Mouse (Mus musculus): ENCODE results near the gene Olfr782.
"Not testable (repeated sequence)": the region's sequence is repeated elsewhere in the genome, so short reads cannot be mapped to it uniquely, and the experiment has no call there.

The Olfr782 gene

GRCm38 (mm10) chr10:129348550-129348949, at the start of gene Olfr782:
Gene Olfr782, plus strand, starts transcription at chr10:129348850.
- DNase-seq (ENCODE audit: low spot score), result no peak

- DNase-seq (ENCODE audit: low spot score), result not testable (repeated sequence)
Observed at GRCm38 (mm10) chr10:129312973-129313372, 35.7 kb upstream of the Olfr782 start.

DNA sequence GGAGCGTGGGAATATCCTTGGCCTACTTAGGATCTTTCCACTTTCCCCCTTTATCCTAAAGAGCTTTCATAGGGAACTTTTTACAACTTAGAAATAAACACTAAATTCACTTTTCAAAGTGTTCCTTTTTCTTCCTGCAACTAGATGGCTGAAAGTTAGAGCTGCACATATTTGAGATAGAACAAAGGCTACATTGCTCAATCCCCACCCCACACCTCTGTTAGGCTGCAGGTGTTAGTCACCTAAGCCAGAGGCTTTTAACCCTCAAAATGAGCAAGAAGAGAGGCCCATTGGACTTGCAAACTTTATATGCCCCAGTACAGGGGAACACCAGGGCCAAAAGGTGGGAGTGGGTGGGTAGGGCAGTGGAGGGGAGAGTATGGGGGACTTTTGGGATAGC, 35.1 kb upstream of the Olfr782 start:
- not testable (repeated sequence) for DNase-seq (ENCODE audit: low spot score)

DNA sequence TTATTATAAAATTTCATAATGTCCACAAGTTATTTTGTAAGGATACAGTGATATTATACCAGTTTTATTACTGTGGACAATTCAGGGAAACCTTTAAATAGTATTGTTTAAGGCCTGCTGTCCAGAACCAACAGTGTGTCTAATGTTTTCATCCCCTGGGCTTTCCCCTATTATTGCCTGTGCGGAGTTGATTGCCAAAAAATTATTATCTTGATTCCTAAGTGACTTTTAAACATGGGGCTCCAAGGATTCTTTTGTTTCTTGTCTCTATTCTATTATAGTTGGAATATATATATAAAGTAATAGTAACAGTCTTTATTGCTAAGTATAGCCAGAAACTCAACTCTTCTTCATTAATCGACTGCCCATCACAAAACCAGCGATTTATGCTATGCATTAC, 30.8 kb upstream of the Olfr782 start, which contains the start of gene Olfr780:
Gene Olfr780 (plus strand): TSS at position 301 of the 400 bp plus-strand sequence.
- no peak for DNase-seq (ENCODE audit: low spot score)

DNA sequence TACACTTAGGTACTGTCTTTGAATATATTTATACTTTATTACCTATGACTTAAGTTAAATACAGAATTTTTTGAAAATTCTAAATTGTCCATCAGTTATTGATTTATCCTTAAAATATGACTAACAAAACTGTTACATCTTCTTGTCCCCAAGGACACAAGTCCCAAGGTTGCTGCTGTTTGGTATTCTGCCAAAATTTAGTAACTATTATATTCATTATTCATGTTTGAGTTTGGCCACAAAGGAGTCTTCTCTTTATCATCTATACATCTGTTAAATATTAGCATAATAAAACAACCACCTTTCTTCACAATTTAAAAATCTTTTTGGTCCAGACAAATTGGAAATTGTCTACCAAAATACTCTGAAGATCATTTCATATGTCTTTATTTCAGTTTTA, 20.1 kb upstream of the Olfr782 start, which contains the start of gene Olfr781:
Gene Olfr781 (plus strand): TSS at position 301 of the 400 bp plus-strand sequence.
- no peak for DNase-seq (ENCODE audit: low spot score)

DNA sequence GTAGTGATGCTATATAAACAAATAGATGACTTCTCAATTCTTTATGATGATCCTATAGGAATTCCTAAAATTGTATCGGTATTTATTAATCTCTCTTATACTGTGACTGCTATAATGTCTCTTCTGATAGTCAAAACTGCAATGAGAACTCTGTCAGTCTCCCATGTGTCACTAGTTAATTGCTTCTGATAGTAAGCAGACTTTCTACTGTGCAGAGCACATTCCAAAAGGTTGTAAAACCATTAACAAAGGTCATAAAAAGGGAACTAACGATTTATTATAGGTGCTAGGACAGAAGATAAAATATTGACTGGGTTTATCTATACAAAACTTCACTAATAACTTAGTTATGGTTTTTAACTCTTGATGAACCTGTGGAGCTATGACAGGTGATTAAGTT, 3.8 kb downstream of the Olfr782 start:
- DNase-seq (ENCODE audit: low spot score), result not testable (repeated sequence)

- not testable (repeated sequence) for DNase-seq (ENCODE audit: low spot score)
Observed at GRCm38 (mm10) chr10:129356496-129356895, 7.8 kb downstream of the Olfr782 start.

GRCm38 (mm10) chr10:129357307-129357706, 8.7 kb downstream of the Olfr782 start:
- no peak for DNase-seq (ENCODE audit: low spot score)

DNA sequence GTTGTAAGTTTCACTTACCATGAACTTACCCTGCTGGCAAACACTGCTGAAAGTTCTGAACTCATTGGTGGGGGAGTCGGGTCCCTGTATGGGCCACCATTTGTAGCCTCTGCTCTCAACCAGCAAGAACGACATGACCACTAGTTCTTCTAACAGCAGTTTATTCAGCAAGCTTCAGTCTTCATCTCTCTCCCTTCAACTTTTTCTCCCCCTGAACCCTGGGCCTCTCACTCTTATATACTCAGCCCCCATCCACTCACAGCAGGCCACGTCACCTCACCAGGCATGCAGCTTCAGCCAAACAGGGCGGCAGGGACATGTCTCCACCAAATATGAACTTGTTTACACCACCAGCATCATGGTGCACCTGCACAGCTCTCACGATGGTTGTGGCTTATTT, 25.4 kb downstream of the Olfr782 start:
- not testable (repeated sequence) for DNase-seq (ENCODE audit: low spot score)

- DNase-seq (ENCODE audit: low spot score), result no peak
Observed at GRCm38 (mm10) chr10:129383783-129384182, 35.1 kb downstream of the Olfr782 start, which contains the start of gene Olfr784. Gene Olfr784, plus strand, starts transcription at chr10:129384083.

GRCm38 (mm10) chr10:129400892-129401291, 52.2 kb downstream of the Olfr782 start:
- DNase-seq (ENCODE audit: low spot score), result no peak
